Mouse (Mus musculus): ENCODE measurements around the gene 4930568D16Rik.
A peak's percentile ranks its signal among the peaks of the same experiment; 100 is the strongest.

The 4930568D16Rik gene

DNA sequence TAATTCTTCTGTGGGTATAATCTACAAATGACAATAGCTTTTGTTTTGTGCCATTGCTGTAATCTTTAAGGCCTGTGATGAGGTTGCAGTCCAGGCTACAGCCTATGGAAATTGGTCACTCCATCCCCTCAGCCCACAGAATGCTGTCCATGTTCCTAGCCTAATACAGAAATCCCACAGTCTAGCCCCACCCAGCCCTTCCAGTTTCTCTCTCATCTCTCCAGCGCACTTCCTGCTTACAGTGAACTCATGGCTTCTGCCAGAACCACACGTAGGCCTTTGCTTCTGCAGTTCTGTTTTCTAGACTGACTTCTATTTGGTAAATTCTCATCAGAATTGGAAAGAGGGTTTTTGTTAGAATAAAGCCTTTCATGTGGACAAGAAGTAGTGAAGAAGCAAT is 21.5 kb downstream of the 4930568D16Rik start:
- DNase-seq (ENCODE audit: low read depth, low spot score) = no peak

DNA sequence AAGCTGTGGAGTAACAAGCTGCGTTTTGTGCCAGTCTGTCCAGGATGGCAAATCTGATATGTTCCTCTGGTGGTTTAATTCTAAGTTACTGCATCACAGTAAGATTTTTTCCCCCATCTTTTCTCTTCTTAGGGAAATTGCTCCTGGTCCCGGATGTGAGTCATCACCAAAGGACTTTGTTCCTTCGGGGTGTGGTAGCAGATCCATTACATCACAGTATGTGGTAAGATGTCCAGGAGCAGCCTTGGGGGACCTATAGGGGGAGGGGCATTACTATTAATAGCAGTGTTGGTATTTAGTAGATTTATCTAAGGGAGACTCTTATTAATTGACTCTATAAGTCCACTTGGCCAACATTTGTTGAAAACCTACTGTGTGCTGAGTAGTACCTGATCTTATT is 24.9 kb downstream of the 4930568D16Rik start:
- no peak for DNase-seq (ENCODE audit: low read depth, low spot score)

DNA sequence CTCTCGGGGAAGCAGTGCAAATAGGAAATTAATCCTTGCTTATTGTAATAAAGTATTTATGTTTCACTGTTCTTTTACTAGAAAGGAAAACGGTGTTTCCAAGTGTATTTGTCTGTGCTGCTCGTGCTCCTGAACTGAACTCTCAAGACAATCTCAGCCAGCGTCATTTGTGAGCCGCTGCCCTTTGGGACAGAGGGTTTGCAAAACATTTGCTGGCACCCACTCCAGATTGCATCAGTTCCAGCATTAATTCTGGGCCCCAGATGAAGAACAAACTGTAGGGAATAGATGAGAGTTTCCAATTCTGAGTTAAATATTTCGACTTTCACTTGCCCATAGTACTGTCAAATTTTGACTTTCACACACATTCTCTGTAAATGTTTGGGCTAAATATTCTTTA is 28.8 kb downstream of the 4930568D16Rik start:
- no peak for DNase-seq (ENCODE audit: low read depth, low spot score)

DNA sequence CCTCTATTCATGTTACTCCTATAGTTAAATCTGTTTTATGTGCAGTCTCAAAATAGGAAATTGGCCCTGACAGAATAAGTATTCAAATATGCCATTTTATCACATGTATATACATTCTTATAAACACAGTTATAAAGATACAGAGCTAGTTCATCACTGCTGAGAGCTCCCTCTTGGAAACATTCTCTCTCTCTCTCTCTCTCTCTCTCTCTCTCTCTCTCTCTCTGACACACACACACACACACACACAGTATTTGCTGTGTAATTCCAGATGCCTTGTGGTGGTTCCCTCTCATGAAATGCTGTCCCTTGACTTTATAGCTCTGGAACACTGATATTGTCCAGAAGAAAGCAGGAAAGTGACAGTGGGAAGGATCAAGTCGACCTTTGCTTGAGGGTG is 29.5 kb downstream of the 4930568D16Rik start:
- DNase-seq (ENCODE audit: low read depth, low spot score) = no peak

DNA sequence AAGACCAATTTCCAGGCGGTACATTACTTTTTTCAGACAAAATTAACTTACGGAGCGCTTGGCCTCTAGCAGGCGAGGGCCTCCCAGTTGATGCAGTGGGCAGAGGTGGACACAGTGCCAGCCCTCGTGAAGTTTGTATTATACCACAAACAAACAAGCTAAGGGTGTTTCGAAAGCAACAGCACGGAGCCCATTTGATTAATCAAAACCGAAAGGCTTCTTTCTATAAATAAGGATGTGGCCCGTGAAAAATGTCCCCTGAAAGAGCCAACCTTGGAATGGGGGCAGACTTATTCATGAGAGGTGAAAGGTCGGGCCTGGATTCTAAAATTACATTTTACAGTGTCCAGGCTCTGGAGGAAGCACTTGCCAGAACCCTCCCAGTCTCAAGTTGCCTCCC is 30.1 kb downstream of the 4930568D16Rik start:
- DNase-seq (ENCODE audit: low read depth, low spot score) = no peak

DNA sequence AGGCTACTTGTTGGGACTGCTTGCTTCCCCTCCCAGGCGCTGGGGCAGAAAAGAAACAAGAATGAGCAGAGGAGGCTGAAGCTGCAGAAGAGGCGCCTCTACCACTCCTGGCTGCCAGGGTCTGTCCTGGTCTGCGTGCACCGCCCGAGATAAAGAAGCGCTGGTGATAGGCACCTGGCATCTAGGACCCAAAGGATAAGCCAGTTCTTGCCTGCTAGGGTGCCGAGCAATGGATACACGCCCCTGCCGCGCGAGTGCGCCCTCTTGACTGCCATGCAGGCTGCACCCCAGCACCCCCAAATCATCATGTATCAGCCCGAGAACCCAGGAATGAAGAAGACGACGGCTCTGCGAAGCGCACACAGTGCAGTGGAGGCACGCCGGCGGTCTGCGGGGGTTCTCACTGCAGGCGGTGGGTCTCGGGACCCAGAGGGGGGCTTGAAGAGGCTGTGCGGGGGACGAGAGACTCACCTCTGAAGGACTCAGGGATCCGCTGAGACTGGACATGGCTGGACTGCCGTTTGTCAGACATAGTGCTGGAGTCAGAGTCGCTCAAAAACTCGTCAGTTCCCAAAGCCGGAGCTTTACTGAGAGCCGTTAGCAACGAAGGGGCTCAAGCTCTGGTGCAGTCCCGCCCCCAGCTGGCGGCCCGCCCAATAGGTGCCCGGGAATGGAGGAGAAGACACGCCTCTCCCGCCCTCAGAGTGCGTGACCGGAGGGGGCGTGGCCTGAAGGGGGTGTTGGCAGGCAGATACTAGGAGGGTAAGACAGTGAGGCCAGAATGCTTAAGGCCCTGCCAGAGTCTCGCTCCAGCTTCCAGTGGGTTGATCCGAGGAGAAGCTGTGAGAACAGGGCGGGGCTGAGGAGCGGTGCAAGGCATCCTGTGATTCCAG is 30.9 kb downstream of the 4930568D16Rik start, which contains the start of gene Stom:
Gene Stom, minus strand, starts transcription at position 589 of the 893 bp plus-strand sequence.
- peak; percentile 96 for DNase-seq (ENCODE audit: low read depth, low spot score)

DNA sequence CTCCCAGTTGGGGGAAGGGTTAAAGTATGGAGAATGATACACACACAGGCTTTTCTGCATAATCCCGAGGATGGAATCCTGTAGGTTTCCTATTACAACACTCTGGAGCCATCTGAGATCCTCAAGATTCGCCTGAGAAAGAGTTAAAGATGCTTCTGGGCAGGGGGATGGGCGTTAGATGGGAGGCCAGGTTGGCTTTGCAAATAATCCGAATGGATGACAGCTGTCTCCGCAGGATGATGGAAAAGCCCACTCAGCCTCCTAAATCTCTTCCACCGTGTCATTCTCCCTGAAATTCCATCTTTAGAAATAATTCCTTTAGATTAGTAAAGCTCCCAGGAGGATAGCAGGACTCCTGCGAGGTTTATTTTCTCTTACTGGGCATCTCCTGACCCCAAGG is 31.9 kb downstream of the 4930568D16Rik start:
- DNase-seq (ENCODE audit: low read depth, low spot score) = no peak

DNA sequence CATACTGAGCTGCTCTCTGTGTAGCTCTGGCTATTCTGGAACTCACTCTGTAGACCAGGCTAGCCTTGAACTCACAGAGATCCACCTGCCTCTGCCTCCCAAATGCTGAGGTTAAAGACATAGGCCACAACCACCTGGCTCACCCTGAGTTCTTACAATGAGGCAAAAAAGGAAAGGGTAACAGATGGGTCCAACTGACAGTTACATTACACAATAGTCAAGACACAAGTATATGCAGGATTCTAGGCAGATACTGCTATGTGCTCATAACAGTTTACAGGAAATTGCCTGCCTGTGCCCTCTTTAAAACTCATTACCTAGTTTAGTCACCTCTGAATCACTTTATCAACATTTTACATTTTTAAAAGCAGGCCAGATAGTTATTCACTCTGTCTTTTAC is 33.9 kb downstream of the 4930568D16Rik start:
- DNase-seq (ENCODE audit: low read depth, low spot score) = no peak

DNA sequence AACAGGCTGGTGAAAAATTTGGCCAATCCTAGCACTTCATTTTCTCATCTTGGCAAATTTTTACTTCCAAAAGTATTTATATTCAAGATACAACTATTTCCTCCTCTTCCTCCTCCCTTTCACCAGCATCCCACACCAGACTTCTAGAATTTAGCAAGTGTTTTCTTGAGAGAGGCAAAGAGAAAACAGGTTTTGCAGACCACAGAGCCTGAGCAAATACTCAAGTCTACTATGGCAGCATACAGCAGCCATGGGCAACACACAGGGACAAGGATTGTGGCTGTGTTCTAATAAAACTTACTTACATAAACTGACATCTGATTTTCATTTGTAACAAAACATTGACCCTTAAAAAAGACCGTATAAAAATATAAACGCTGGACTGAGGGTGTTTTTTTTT is 36.3 kb downstream of the 4930568D16Rik start:
- DNase-seq (ENCODE audit: low read depth, low spot score) = no peak

DNA sequence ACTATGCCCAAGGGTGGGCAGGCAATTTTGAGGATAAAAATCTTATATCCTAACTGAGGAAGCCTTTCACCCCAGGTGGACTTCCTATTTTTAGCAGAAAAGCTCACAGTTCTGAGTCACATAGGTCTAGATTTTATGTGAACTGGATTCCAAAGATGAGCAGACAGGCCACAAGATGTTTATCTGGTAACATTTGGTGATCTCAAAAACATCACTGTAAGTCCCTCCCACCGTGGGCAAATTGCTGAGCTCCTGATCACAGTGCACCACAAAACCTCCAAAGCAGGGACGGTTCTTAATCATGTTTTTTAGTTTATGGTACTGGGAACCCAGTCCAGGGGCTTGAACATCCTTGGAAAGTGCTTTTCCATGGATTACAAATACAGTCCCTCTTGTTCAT is 38.5 kb downstream of the 4930568D16Rik start:
- DNase-seq (ENCODE audit: low read depth, low spot score) = no peak

DNA sequence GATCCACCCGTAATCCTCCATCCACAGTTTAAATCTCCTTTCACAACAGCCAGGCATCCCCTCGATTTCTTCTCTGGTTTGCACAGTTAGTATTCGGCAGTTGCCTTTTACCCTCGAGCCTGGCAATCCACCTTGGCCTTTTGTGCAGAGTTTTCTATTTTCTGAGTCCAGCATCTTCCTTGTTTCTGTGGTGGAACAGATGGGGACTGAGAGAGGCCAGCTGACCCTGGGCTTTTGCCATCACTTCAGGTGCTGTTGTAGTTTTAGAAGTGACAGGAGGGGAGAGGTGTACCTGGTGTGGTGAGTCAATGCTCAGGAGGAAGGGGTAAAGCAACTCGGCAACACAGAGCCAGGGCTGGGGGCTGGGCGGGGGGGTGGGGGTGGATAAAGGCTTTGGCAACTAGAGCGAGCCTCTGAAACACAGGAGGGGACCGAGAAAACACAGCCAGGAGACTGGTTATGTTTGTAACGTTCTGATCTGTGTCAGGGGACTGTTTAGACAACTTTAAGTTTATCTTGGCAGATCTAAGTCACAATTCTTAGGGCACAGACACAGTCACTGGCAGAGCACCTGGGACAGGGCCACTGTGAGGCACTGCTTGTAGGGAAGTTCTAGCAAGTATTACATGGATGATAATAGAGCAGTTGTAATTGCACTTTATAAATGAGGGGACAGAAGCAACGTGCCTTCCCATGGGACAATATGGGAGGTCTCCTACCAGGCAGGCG is 39.3 kb downstream of the 4930568D16Rik start:
- DNase-seq (ENCODE audit: low read depth, low spot score) = no peak

DNA sequence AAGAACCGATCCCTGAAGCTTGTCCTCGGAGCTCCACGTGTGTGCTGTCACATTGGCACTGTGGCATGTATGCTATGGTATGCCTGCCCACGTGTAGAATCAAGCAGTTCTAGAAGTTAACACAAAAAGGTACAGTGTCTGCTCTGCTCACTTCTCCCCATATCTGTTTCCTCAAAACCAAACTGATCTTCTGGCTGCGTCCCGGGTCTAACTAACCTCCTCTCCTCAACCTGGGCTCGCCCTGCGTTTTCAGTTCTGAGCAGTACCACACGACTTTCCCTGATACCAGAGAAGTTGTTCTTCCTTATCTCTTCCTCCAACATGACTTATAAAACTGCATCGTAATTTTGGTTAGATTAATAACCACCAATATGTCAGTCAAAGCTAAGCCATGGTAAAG is 39.9 kb downstream of the 4930568D16Rik start:
- no peak for DNase-seq (ENCODE audit: low read depth, low spot score)

DNA sequence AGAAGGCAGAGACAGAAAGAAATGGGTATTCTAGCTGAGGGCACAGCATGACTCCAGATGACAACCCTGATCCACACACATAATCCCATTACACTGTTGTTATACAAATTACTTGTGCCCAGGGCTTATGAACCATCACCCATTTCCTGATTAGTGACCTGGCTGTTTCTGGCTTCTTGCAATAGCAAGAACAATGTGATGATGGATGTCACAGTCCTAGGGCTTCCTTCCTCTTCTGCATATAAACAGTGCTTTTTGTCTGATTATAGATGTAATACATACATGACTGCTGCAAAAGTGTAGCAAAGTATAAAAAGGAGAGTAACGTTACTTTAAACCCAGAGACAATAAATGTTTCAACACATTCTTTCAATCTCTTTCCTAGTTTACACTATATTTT is 40.6 kb downstream of the 4930568D16Rik start:
- no peak for DNase-seq (ENCODE audit: low read depth, low spot score)

DNA sequence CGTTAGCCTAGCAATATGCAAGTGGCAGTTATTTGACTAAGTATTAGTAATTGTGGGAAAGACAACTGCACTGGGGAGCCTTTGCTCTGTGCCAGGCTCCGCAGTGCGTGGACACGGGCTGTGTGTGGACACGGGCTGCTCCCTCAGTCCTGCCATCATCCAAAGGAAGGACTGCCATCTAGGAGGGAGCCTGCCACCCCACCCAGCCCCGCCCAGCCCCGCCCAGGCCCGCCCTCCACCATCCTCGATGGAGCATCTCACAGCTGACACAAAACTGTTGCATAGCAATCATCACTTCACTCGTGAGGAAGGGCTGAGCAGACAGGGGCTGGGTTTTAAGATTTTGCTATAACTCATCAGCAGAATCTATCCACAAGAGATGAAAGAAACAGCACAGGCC is 41.6 kb downstream of the 4930568D16Rik start:
- DNase-seq (ENCODE audit: low read depth, low spot score) = no peak

DNA sequence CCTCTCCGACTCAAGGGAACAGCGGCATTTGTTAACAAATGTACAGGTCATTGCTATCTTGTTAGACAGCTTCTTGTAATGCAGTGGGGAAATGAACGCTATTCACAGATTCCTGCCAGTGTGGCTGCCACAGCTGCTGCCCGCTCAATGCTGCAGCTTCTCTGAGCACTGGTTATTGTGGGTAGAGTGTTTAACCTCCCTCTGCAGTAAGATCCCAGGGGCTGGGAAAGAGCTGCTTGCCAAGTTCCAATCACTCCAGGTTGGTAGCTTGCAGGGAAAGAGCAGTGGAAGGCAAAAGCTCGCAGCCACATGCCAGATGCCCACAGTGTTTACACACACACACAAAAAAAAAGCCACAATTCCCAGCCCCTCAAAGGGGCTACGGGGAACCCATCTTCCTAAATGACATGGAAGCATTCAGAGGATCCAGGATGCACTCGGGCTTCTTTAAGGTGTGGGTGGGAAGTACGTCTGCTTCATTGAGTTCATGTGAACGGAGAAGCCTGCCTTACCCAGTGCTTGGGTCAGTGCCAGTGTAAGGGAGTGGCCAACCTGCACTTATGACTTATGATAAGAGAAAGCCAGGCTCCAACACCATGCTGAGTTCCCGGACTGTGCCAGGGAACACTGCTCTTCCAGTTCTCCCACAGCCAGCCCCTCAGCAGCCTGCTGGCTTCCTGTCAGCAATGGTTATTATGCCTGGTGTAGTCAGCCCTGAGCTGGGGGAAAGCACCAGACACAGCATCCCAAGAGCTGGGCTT is 44.9 kb downstream of the 4930568D16Rik start:
- no peak for DNase-seq (ENCODE audit: low read depth, low spot score)

DNA sequence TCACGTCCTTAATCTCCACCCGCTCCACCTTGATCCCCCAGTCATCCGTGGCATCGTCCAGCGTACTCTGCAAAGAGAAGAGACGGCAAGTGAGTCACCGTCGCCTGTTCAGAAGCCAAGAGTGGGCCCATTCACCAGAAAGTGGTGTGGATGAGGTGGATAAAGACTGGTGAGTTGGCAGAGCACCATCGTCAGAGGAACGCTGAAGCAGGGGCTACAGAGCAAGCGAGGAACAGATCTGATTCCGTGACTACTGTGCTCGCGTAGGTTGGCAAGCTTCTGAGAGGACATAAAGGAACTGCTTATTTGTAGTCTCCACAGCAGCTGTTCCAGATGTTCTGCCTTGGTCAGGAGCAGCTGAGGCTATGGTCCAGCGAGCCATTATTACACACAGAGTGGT is 47.1 kb downstream of the 4930568D16Rik start:
- no peak for DNase-seq (ENCODE audit: low read depth, low spot score)

DNA sequence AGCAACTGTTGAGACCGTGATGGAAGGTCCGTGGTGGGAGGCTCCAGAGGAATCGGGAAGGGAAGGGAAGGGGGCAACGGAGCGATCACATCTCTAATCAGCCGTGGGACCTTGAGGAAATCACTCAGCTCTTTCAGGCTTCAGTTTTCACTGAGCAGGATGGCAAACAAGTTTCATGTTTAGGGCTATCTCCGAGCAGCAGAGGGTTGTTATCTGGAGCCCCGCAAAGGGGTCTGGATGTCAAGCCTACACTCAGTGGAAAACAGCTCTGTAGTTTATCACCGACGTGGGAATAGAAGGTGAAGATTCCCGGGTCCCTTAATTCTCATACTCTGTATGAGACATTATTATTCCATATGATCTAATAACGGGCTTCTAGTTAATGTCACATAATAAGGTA is 49.1 kb downstream of the 4930568D16Rik start:
- no peak for DNase-seq (ENCODE audit: low read depth, low spot score)

DNA sequence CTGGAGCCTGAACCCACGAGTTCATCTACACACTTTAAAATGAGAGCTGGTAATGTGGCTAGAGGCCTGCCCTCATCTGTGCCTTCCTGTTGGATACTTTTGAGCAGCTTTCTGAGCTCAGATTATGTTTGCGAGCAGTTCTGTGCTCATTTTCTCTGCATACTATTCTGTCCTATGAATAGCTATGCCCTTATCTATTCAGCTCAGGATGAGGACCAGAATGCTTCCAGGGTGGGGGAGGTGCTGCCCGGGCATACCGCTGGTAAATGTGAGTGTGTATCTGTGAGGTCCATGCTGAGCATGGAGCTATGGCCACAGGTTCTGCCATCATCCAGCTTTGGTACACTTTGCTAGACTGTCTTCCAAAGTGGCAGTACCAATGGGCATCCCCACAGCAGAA is 49.9 kb downstream of the 4930568D16Rik start:
- DNase-seq (ENCODE audit: low read depth, low spot score) = no peak

DNA sequence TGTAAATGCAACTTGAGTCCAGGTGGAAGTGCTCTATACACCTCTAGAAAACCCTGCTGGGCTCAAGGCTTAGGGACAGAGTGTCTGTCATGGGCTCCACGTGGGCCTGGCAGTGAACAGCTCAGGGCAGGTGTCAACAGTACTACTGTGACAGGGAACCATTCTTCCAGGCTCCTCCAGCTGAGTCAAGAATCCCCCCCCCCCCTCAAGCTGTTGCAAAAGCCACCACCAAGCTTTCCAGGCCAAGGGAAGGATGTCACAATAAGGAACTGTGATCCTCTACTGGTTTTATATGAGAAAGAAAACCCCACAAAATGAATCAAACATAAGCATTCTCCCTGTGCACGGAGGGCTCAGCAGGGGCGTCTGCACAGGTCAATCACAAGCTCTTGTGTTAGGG is 53.2 kb downstream of the 4930568D16Rik start:
- DNase-seq (ENCODE audit: low read depth, low spot score) = no peak

DNA sequence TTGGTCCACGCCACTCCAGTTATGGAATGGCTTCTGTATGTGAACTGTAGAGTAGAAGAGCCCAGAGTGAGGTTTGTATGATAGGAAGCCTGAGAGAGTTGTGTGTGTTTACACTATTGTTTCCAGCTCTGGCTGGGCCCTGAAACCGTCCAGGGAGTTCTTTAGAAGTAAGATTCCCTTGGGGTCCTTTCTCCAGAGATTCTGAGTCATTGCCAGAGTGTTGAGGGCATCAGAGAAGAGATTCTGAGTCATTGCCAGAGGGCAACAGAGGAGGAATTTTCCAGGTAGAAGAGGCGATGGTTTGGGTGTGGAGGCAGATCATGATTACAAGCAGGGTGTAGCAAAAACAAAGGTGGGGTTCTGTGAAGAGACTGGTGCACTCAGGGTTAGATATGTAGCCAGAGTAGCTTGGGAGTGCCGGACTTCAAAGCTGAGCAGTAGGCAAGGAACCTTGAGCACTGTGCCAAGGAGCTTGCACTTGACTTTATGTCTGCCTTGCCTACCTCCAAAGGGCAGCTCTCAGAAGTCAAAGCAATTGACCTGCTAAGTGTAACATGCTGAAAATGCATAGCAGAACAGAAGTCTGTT is 57.5 kb downstream of the 4930568D16Rik start:
- no peak for DNase-seq (ENCODE audit: low read depth, low spot score)

DNA sequence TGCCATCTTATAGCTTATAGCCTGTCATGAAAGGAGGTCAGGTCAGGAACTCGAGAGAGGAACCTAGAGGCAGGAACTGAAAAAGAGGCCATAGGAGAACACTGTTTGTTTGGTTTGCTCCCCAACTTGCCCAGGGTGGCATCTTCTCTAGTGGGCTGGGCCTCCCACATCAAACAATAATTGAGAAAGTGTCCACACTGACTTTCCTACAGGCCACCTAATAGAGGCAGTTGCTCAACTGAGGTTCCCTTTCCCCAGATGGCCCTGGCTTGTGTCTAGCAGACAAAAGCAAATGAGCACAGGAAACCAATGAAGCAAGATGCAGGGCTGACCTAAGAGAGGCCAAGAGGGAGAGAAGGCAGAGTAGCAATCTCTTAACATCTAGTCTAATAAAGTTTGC is 59.4 kb downstream of the 4930568D16Rik start:
- no peak for DNase-seq (ENCODE audit: low read depth, low spot score)
